Mouse (Mus musculus) right cerebral cortex, adult 2 months (tissue): ENCODE results near the gene Sbno2.

ENCODE experiments used
- DNase-seq, 2 experiments: peaks; one replicate each; pipeline ENCODE4 v3.0.0; 2021 to 2022; ENCODE audit warnings: low spot score in 2 of 2

Sbno2 gene

GRCm38 (mm10) chr10:80123932-80124562 is 18.7 kb upstream of the Sbno2 start:
- DNase-seq, result no peak

DNA sequence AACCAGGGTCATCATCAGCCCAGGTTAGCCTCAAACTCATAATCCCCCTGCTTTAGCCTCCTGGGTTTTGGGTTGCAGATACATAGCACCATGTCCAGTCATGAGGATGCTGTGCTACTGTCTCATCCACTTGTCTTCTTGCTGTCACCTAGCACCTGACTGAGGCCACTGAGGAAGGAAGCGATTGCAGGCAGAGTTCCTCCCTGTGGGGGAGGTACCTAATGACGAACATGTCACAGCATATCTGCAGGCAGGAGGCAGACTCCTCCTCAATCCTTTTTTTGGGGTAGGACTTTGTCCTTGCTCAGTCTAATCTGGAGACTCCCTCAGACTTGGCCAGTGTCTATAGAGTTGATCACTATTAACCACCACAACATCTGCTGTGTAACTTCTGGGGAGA is 16.3 kb upstream of the Sbno2 start:
- DNase-seq, result no peak

- no peak for DNase-seq
These were observed 14.8 kb upstream of the Sbno2 start for GRCm38 (mm10) chr10:80120146-80120545.

DNA sequence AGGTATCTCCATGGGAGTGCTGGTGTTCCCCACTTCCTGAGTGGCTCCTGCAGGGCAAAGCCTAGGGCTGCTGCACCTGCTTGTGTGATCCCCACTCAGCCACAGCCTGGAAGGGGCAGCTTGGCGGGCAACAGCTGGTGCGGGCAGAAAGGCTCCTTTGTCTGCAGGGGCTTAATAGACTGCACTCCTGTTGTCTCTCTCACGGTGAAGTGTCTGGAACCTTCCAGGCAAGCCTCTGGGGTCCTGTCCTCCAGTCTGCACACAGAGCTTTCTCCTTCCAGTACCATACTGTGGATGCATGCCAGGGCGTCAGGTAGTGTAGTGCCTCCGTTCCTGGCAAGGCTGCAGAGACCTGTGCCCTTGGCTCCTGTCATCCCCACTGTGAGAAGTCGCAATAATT is 13.2 kb upstream of the Sbno2 start:
- no peak for DNase-seq

- no peak for DNase-seq
These were observed 12.4 kb upstream of the Sbno2 start for GRCm38 (mm10) chr10:80117736-80118135.

GRCm38 (mm10) chr10:80116927-80117691 is 11.7 kb upstream of the Sbno2 start:
- DNase-seq, result no peak

- no peak for DNase-seq
These were observed 11.2 kb upstream of the Sbno2 start for GRCm38 (mm10) chr10:80116563-80116926.

DNA sequence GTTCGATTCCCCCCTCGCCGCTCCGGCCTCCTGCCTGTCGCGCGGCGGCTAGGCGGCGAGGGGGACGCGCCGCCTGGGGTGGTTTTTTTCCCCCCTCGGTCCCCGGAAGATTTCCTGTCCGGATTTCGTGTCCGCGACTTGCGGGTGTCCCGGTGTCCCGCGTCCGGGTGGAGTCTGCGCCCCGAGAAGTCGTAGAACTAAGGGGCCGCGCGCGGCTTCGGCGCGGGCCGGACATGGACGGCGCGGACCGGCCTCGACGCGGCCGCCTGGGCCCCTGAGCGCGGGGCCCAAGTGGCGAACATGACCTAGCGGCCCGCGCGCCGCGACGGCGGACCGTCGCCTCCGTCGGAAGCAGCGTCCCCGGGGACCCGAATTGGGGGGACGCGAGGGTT is 10.6 kb upstream of the Sbno2 start:
- DNase-seq, result no peak

DNA sequence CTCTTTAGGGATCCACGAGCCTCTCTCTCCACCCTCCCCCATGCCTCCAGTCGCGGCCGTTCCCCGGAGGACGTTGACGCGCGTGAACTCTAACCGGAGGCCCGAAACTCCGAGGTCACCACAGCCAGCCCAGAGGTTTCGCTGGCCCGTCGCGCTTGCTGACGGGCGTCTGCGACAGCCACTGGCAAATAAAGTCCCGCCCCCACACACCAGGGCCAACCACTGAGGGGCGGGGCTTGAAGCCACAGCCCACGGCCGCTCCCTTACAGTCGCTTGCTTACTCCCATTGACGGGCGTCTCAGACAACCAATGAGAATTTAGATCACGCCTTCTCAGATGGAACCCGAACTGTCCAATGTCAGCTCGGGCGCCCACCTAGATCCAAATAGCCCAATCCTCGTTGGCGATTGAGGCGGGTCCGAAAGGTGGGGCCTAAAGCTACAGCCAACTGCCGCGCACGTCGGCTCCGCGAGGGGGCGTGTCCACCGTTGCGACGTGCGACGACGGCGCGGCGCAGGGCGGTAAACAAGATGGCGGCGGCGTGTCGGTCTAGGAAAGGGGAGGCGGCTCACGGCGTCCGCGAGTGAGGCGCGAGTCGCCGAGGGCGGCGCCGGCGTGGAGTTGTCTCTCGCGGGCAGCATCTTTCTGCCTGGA is 10.0 kb upstream of the Sbno2 start, which contains the start of gene Stk11:
Gene Stk11 (plus strand): TSS at position 514 of the 654 bp plus-strand sequence.
- DNase-seq, result peak; percentile 100

DNA sequence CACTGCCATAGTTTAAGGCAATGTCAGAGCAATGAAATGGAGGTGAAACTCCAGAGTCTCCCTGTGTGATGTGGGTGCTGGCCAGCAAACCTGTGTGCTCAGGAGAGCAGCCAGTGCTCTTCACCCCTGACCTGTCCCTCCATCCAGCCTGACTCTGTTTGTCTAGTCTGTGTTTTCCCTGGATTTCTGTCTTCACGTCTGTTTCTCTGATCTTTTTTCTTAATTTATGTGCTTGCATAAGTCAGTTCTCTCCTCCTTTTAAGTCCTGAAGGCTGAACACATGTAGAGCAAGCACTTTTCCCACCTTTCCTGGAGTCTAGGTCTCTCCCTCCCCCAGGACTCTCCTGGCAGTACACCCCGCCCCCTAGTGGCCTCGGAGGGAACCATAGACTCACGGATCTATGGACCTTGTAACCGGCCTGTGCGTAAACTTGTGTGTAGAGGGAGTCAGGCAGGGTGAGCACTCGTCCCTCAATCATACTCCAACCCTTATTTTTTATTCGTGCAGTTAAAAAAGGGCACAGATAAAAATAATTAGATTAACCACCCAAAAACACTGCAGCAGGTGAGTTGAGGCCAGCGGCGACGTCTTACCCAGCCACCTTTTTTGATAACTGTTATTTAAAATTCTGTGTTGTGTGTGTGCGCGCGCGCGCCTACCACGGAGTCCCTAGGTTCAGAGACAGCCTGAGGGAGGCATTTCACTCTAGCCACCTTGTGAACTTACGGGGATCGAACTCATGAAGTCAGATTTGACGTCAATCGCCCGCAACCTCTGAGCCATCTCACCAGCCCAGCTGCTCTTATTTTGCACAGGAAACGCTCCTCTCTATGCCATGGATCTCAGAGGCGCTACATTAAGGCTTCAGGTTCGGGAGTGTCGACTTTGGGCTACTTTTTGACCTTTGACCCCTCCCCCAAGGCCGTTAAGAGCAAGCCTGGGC is 9.2 kb upstream of the Sbno2 start:
- DNase-seq, result peak; percentile 91 to 92

DNA sequence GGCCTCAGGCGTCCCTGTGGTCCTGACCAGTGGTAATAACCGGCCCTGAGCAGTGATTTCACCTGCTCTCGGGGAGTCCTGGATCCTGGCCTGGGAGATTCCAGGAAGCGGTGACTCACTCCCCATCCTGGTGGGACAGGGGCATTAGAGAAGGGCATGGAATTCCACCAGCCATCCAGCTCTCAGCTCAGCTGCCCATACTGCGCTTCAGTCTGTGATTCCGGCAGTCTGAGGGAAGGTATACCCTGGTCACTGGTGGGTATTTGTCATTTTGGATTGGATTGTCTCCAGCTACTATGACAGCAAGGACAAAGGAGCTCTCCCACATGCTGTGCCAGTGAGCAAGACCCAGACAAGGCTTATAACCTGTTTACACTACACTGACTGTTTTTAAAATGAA is 2.3 kb upstream of the Sbno2 start:
- DNase-seq, result no peak

GRCm38 (mm10) chr10:80105926-80106325 is 555 bp upstream of the Sbno2 start:
- no peak for DNase-seq

GRCm38 (mm10) chr10:80104181-80104580 is 1.2 kb downstream of the Sbno2 start:
- no peak for DNase-seq

DNA sequence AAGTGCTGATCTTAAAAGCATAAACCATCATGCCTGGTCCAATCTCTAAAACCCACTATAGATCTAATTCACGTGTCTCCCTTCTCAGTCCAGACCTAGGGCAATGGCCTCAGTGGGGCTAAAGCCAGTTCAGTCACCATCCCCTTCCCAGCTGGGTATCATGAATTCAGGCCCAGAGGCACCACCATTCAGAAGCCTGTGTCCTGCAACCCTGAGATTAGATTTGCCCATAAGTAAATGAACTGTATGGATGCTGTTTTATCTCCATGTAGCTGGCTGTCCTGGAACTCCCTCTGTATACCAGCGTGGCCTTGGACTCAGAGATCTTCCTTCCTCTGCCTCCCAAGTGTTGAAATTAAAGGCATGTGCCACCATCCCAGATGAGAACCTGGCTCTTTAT is 2.3 kb downstream of the Sbno2 start:
- DNase-seq, result no peak

DNA sequence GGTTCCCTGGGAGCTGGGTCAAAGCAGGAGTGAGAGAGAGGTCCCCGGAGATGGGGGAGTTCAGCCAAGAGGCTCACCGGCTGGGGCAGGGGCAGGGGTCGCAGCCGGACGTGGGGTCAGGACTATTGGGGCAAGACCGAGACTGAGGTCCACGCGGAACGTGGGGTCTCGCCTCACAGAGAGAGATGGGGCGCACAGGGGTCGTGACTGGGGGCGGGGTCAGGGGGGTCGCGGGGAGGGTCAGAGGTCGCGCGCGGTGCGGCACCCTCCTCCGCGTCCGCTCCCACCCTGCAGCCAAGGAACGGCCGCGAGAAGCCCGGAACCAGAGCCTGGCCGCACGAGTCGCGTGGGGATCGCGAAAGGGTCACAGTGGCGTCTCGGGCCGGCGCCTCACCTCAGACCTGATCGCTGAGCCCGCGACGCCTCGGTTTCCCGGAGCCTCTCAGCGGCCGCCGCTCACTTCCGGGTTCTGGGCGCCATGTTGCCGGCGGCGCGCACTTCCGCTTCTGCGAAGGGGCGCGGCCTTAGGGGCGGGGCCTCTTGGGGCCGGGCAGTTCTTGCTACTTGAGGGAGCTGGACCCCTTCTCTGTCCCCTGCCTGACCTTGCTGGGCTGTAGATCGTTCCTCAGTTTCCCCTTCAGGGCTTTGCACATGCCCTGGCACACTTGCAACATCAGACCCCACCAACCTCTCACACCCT is 3.0 kb downstream of the Sbno2 start:
- DNase-seq, result peak; percentile 76 to 83

DNA sequence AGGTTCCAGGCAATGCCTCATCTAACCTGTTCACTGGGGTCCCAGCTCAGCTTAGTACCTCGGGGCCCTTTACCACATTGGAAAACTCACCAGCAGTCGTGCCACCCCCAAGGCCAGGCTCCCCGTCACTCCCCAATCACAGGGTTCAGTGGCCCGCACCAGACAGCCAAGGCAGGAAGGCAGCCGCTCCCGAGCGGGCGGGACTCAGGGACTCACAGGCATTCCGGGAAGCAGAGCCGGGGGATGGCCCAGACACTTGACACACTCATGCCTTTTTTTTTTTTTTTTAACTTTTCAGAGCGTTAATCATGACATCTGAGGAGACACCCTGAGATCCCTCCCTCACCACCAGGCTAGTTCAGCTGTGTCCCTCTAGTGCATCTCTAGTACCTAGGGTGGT is 4.4 kb downstream of the Sbno2 start:
- no peak for DNase-seq

- no peak for DNase-seq
These were observed 6.7 kb downstream of the Sbno2 start for GRCm38 (mm10) chr10:80098630-80099029.

- no peak for DNase-seq
These were observed 8.1 kb downstream of the Sbno2 start for GRCm38 (mm10) chr10:80097275-80097674.

GRCm38 (mm10) chr10:80095547-80095946 is 9.8 kb downstream of the Sbno2 start:
- no peak for DNase-seq

DNA sequence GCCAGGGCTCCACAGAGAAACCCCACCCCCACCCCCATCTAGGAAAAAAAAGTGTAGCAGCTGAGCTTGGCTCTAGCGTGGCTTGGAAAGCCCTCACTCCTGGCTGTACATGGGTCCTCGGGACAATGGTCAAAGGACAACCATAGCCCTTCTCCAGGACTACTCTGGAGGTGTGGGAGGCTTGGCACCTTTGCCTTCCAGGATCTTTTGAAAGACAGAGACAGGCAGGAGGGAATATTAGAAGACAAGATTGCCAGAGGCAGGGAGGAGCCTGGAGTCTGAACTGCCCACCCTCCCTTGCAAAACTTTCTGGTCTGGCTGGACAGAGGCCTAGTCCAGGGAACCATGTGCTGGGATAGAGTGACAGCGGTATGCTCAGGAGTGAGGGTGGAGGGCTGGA is 10.7 kb downstream of the Sbno2 start:
- DNase-seq, result no peak

- no peak for DNase-seq
These were observed 11.3 kb downstream of the Sbno2 start for GRCm38 (mm10) chr10:80094085-80094484.
